Mouse (Mus musculus) G1E-ER4 (cell line): Measurements from ENCODE around the gene Gtf2ird1. TPM values are rescaled to one million over a fixed set of nuclear protein-coding genes. Genes with fewer than 3 reads are reported as not detected.

Experiments
- GATA1 ChIP-seq: IDR thresholded peaks from one replicate; pipeline ENCODE4 v1.8.0; 2012; ENCODE audit warnings: low read length, inconsistent platforms
- polyA plus RNA-seq: library from polyadenylated mRNA; stranded (reverse); fragments of >175 nt; gene quantifications from 2 replicates; pipeline ENCODE4 v1.2.3, GENCODE M21; 2012

Gtf2ird1 gene
- polyA plus RNA-seq, 1 experiment = 0.95 TPM

DNA sequence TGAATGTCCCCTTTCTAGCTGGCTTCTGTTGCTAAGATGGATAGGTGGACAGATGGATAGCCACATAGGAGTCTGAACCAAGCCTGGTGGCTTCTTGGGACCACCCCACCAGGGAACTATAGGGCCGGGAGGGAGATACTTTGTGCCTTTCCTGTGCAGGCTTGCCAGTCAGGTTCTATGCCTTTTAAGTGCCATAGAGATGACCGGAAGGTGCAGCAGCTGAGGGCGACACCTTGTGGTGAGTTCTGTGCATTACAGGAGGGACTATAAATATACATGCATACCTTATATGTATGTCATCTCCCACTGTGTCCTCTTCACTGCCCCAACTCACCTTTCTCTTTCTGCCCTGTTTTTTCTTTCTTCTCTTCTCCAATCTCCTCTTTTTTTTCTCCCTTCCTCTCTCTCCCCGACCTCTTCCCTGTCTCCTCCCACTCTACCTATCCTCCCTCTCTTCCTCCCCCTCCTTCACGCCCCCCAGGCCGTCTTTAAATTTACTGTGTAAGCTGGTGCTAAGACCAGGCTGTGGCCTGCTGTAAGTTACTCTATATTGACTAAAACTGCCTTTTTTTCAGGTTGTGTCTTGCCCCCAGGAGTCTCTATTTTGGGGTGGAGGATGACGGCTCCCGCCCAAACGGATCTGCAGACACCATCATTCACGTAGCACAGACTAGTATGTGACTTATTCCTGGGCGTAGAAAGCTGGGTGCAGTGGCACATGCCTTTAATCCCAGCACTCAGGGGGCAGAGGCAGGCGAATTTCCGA, 29.6 kb upstream of the Gtf2ird1 start:
- no peak for TF ChIP-seq GATA1

DNA sequence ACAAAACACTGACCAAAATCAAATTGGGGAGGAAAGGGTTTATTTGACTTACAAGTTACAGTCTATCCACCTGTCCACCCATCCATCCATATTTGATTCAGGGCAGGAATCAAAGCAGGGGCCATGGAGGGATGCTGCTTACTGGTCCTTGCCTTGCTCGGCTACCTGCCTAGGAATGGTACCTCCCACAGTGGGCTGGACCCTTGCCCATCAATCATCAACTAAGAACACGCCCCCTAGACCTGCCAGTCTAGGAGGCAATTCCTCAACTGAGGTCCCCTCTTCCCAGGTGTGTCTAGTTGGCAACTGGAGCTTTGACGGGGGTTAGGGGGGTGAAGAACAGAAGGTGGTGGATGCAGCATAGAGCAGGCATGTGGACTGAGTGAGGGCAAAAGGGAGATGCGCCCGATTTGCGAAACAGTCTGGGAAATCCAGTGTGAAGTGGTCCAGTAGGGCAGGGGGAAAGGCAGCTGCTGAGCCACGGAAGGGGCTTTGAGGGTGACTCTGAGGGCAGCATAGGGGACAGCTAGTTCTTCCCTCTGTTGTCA, 28.7 kb upstream of the Gtf2ird1 start:
- no peak for TF ChIP-seq GATA1

DNA sequence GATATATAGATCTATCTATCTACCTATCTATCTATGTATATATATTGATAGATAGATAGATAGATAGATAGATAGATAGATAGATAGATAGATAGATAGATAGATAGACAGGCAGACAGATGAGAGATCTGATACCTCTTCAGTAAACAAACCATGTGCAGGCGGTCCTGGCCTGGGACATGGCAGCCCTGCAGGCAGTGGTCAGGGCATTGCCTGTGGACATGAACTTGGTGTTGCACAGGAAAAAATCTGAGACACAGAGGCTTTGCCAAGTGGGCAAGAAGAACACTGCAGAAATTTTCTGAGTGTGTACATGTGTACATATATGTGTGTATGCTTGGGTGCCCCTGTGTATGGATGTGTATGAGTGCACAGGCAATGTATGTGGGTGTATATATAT, 26.8 kb upstream of the Gtf2ird1 start:
- no peak for TF ChIP-seq GATA1

DNA sequence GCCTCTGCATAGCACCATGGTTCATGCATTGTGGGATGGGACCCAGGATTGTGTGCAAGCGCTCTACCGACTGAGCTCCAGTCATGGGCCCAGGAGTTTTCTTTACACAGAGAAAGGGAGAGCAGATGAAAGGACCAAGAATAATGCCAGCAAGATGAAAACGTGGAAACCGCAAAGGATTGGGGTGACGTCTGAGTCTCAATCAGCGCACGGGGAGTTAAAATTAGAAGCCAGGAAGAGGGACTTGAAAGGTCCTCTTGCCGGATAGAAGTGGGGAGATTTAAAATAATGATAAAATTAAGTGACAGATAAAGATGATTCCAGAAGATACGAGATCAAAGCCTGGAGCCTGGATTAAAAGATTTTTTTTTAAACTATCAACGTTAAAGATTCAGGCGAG, 25.8 kb upstream of the Gtf2ird1 start:
- no peak for TF ChIP-seq GATA1

DNA sequence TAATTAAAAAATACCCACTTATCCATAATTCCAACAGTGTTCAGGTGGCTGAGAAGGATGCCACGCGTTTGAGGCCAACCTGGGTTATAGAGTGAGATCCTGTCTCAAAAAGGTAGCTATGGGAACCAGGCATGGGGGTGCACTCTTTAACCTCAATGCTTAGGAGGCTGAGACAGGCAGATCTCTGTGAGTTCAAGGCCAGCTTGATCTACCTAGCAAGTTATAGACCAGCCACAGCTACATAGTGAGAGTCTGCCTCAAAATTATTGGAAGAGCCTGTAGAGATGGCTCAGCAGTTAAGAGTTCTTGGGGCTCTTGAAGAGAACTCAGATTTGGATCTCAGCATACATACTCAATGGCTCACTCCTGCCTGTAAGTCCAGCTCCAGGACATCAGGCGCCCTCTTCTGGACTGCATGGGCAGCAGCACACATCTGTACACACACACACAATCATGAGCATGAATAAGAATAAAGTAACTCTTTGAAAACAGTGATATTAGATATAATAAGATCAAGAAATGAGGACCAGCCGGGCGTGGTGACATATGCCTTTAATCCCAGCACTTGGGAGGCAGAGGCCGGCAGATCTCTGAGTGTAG, 18.6 kb upstream of the Gtf2ird1 start:
- TF ChIP-seq GATA1 = no peak

DNA sequence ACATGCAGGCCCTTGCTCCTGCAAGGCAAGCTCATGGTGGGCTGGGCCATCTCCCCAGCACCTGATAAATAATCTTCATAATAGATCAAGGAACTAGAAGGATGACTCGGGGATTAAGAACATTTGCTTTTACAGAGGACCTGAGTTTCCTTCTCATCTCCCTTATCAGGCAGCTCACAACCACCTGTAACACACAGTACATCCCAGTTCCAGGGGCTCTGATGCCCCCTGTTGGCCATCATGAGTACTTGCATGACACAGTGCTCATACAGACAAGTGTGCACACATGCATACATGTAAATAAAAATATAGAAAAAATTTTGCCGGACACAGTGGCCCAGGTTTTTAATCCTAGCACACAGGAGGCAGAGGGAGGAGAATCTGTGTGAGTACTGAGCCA, 17.4 kb upstream of the Gtf2ird1 start:
- TF ChIP-seq GATA1 = no peak

DNA sequence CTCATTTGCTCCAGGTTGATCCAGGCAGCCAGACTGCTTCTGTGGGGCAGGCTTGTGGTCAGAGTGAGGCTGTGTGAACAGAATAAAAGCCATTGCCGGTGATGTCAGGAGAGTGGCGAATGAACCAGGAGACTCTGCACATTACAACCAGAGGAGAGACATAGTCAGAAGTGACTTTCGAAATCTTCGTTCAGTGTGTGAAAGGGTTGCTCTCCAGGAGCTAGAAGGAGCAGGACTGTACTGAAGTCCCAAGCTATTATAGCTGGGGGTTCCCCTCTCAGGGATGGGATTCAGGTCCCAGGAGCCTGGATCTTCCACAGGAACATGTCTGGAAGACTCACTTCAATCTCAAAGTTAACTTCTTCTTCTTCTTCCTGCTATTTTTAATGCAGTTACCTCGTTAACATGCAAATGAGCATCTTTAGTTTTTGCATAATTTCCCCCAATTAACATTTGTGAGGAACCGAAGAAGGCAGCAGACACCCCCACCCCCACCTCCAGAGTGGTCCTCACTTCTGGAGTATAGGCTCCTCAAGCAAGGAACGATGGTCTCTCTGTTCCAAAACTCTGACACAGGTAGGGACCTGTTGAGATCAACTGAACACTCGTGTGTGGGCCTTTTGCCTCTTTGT, 14.1 kb upstream of the Gtf2ird1 start:
- TF ChIP-seq GATA1 = no peak

DNA sequence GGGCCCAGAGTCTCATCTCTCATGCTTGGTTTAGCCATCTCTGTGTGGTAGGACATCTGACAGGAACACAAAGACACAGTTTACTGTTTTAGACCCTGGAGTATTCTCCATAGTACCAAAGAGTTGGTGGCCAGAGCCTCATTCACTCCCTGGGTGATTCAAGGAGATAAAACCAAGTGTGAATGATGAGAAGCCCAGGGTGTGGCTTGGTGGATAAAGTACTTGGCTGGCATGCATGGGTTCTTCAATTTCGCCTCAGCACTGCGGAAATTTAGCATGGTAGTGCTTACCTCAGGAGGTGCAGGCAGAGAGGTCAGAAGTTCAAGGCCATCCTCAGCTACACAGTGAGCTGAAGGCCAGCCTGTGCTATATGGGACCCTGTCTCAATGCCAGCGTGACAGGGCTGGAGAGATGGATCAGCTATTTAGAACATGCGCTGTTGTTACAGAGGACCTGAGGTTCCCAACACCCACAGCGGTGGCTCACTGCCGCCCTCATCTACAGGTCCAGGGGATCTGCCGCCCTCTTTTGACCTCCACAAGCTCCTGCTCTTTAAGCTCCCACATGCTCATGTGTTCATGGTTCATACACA, 13.1 kb upstream of the Gtf2ird1 start:
- no peak for TF ChIP-seq GATA1

DNA sequence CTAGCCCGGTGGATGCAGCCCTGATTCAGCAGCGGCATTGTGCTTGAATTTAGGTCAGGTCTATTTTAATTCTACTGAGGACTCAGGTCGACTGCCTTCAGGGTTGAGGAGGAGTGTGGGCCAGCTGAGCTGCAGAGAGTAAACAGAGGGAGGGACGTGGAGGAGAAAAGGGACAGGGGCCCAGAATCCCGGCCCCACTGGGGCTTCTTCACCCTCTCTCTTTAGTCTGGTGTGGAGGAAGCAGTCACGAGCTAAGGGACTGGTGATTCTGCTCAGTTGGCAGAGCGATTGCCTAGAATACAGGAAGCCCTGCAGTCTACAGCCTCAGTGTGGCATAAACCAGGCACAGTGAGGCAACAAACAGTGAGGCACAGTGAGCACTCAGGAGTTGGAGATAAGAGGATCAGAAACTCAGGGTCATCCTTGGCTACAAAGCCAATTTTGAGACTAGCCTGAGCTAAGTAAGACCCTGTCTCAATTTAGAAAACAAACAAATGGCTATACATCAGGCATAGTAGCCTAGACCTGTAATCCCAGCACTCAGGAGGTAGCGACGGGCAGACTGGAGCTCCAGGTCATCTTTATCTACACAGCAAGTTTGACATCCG, 11.7 kb upstream of the Gtf2ird1 start:
- TF ChIP-seq GATA1 = no peak

DNA sequence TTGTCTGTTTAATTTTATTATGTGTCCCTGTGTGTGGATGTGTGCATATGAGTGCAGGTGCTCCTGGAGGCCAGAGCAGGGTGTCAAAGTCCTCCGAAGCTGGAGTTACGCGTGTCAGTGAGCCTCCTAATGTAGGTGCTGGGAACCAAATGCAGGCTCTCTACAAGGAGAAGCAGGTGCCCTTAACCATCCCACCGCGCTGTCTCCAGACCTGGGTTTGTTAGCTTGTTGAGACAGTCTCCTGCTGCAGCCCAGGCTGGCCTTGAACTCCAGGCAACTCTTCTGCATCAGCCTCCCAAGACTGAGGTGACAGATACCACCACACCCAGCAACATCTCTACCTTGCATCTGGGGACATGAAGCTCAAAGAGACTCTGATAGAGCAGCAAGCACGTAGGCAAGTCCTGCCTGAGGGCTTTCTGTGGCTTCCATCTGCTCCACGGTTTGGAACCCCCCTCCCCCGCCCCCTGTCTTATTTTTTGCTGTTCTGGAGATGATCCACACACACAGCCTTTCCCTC, 10.6 kb upstream of the Gtf2ird1 start:
- no peak for TF ChIP-seq GATA1

DNA sequence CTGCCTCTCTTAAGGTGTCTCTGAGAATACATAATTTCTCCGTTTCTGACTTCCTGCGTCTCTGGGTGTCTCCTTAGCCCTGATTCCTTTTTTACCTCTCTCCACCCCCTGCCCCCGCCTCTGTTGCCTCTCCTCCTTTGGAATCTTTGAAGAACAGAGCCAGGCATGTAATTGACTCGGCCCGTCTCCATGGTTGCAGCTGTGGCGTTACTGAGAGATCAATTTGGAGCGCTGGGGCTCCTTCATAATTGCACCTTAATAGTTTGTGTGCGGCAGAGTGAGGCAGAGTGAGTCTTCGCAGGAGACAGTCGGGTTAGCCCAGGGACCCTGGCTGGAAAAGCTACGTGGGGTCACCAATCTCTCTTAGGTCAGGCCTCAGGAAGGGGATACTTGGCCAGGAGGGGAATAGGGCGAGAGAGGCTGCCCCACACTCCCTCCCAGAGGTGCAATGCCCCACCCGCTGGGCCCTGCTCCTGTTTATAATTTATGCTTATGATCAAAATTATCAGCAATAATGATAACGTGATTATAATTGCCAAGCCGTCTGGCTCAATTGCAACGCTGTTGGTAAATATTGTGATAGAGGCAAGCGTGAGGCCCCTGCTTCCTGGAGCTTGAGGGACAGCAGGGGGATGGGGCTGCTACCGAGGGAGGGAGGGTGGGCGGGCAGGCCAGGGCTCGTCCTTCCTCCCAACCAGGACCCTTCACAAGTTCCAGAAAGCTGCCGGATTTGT, 9.9 kb upstream of the Gtf2ird1 start:
- TF ChIP-seq GATA1 = no peak

DNA sequence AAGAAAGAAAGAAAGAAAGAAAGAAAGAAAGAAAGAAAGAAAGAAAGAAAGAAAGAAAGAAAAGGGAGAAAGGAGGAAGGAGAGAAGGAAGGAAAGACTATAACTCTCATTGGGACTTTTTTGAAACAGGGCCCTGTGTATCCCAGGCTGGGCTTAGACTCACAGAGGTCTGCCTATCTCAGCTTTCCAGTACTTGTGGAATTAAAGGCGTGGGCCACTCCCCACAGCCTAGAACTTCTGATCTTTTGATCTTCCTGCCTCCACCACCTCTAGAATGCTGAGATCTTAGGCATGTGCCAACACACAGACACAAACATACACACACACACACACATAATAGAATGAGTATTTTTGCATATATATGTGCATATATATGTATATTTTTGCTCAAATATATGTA, 8.7 kb upstream of the Gtf2ird1 start:
- TF ChIP-seq GATA1 = no peak

DNA sequence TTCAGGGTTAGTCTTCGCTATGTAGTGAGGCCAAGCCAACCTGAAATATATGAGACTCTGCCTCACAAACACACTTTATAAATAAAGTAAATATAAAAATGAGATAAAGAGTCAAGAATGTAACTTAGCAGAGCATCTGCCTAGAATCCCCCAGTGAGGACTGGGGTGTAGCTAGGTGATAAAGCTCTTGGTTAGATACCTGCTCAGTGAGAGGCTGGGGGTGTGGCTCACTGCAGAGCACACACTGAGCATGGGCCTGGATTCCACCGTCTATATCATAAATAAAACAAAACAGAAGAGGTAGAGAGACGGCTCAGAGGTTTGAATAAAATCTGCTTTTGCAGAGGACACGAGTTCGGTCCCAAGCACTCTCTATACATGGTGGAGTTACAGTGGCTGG, 7.7 kb upstream of the Gtf2ird1 start:
- TF ChIP-seq GATA1 = no peak

DNA sequence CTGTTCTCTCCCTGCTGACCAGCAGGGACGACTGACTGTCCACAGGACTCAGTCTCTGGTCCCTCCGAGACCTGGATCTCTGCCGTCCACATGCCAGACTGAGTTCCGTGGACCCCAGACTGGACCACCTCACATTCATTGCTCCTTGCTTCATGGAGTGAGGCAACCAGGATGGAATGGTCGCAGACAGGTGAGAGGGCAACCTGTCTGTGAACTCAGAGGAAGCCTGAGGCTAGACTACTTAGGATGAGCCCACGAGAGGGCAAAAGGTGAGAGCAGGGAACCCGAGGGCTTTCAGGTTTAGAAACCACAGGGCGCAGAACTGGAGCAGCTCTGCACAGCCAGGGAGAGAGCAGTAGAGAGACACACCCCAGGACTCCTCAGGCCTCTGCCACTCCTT, 6.2 kb upstream of the Gtf2ird1 start:
- TF ChIP-seq GATA1 = no peak

DNA sequence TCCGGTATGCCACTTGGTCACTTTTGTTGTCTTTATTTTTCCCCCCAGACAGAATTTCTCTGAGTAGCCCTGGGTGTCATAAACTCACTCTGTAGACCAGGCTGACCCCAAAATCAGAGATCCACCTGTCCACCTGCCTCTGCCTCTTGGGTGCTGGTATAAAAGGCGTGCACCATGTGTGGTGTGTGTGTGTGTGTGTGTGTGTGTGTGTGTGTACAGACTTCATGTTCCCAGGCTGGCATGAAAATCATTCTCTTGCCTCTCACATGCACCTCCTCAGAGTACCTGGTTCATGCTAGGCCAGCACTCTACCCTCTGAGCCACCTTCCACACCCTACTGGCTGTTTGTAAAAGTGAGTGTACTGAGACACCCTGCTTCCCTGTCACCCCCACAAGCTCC, 5.8 kb upstream of the Gtf2ird1 start:
- TF ChIP-seq GATA1 = no peak
